Mouse (Mus musculus): ENCODE results near the gene Sqstm1. TPM values are rescaled to one million over a fixed set of nuclear protein-coding genes. Genes with fewer than 3 reads are reported as not detected.

Sqstm1 gene
- total and polyA plus RNA-seq, 3 experiments: 187 to 223 TPM; not detected in 1

GRCm38 (mm10) chr11:50227736-50228135 is 17.1 kb upstream of the Sqstm1 start:
- Histone ChIP-seq H3K27ac (ENCODE audit: control insufficient read depth, low read depth, low read length) (no peak overlapping the region), H3K9ac (ENCODE audit: control insufficient read depth, low read depth, low read length, poor library complexity, severe bottlenecking) (no peak overlapping the region), H3K4me3 (ENCODE audit: control insufficient read depth in 1 of 2, insufficient read depth in 1 of 2, low read depth in 2 of 2, low read length in 2 of 2) (no peak overlapping the region), H3K36me3 (ENCODE audit: control insufficient read depth in 1 of 2, insufficient read depth in 2 of 2, low read length in 2 of 2) (peaks cover 2 to 12% of the 10 kb centered on the region in 2 experiments; a peak in 2 of 4 replicates), H3K9me3 (replicated peaks; ENCODE audit: insufficient read depth, low read length) (no peaks in the 10 kb centered on the region), H3K4me1 (ENCODE audit: control insufficient read depth in 1 of 2, insufficient read depth in 2 of 2, low read length in 2 of 2) (peaks cover 6 to 21% of the 10 kb centered on the region in 2 experiments; a peak in 3 of 4 replicates), H3K79me2 (ENCODE audit: control insufficient read depth, insufficient read depth, low read length, poor library complexity) (peaks cover 12% of the 10 kb centered on the region), H3K27me3 (ENCODE audit: control insufficient read depth in 1 of 2, insufficient read depth in 2 of 2, low read length in 2 of 2) (no peaks in the 10 kb centered on the region)
- no peak for DNase-seq (ENCODE audit: low read depth, low spot score)
- TF ChIP-seq POLR2A (IDR thresholded peaks at IDR 0.05; ENCODE audit: control insufficient read depth in 1 of 2, insufficient read depth in 1 of 2, low read depth in 1 of 2, low read length in 2 of 2, poor library complexity in 1 of 2) (no peak), USF1 (IDR thresholded peaks at IDR 0.05; ENCODE audit: low read depth, low read length) (no peak), CHD1 (IDR thresholded peaks at IDR 0.05; ENCODE audit: low read depth, low read length) (no peak), POLR2AphosphoS5 (IDR thresholded peaks at IDR 0.05; ENCODE audit: borderline replicate concordance, low read depth, low read length) (no peak), USF2 (IDR thresholded peaks at IDR 0.05; ENCODE audit: borderline replicate concordance in 1 of 2, insufficient read depth in 1 of 2, low read depth in 1 of 2, low read length in 2 of 2) (no peak), GATA1 (IDR thresholded peaks at IDR 0.05; ENCODE audit: low read depth, low read length) (no peak), UBTF (IDR thresholded peaks at IDR 0.05; ENCODE audit: borderline replicate concordance, insufficient read depth, low read depth, low read length) (no peak), HCFC1 (IDR thresholded peaks at IDR 0.05; ENCODE audit: low read depth, low read length) (no peak), RAD21 (IDR thresholded peaks at IDR 0.05; ENCODE audit: low read depth, low read length) (no peak), MYC (IDR thresholded peaks at IDR 0.05; ENCODE audit: low read depth, low read length) (no peak), ZNF384 (IDR thresholded peaks at IDR 0.05; ENCODE audit: low read depth, low read length) (no peak), E2F4 (IDR thresholded peaks at IDR 0.05; ENCODE audit: borderline replicate concordance, low read depth, low read length) (no peak)

- TF ChIP-seq TBP (IDR thresholded peaks at IDR 0.05; ENCODE audit: low read depth, low read length) (no peak), ZMIZ1 (IDR thresholded peaks at IDR 0.05; ENCODE audit: low read depth, low read length) (no peak), USF1 (IDR thresholded peaks at IDR 0.05; ENCODE audit: low read depth, low read length) (no peak), E2F4 (IDR thresholded peaks at IDR 0.05; ENCODE audit: borderline replicate concordance, low read depth, low read length) (no peak), GABPA (IDR thresholded peaks at IDR 0.05; ENCODE audit: low read depth, low read length) (no peak), CHD1 (IDR thresholded peaks at IDR 0.05; ENCODE audit: low read depth, low read length) (no peak), MXI1 (IDR thresholded peaks at IDR 0.05; ENCODE audit: low read depth, low read length) (no peak), GATA1 (IDR thresholded peaks at IDR 0.05; ENCODE audit: low read depth, low read length) (no peak), EP300 (IDR thresholded peaks at IDR 0.05; ENCODE audit: low read depth in 1 of 2, low read length in 2 of 2) (no peak), ZNF384 (IDR thresholded peaks at IDR 0.05; ENCODE audit: low read depth, low read length) (no peak), HCFC1 (IDR thresholded peaks at IDR 0.05; ENCODE audit: low read depth, low read length) (no peak), ELF1 (IDR thresholded peaks at IDR 0.05; ENCODE audit: low read depth, low read length) (no peak), MEF2A (IDR thresholded peaks at IDR 0.05; ENCODE audit: extremely low read depth, insufficient replicate concordance, low read depth, low read length, poor library complexity, severe bottlenecking) (no peak), NRF1 (IDR thresholded peaks at IDR 0.05; ENCODE audit: insufficient read depth, low read depth, low read length, poor library complexity, severe bottlenecking) (no peak)
- Histone ChIP-seq H3K79me2 (ENCODE audit: control insufficient read depth, insufficient read depth, low read length, poor library complexity) (peaks cover 12% of the 10 kb centered on the region), H3K9me3 (replicated peaks; ENCODE audit: insufficient read depth, low read length) (no peaks in the 10 kb centered on the region), H3K27me3 (ENCODE audit: control insufficient read depth in 1 of 2, insufficient read depth in 2 of 2, low read length in 2 of 2) (no peaks in the 10 kb centered on the region), H3K4me3 (ENCODE audit: control insufficient read depth in 1 of 2, insufficient read depth in 1 of 2, low read depth in 2 of 2, low read length in 2 of 2) (no peak overlapping the region), H3K4me1 (ENCODE audit: control insufficient read depth in 1 of 2, insufficient read depth in 2 of 2, low read length in 2 of 2) (peaks cover 6 to 21% of the 10 kb centered on the region in 2 experiments; a peak in 3 of 4 replicates), H3K27ac (ENCODE audit: control insufficient read depth, low read depth, low read length) (no peak overlapping the region), H3K36me3 (ENCODE audit: control insufficient read depth in 1 of 2, insufficient read depth in 2 of 2, low read length in 2 of 2) (peaks cover 2 to 12% of the 10 kb centered on the region in 2 experiments; a peak in 2 of 4 replicates), H3K9ac (ENCODE audit: control insufficient read depth, low read depth, low read length, poor library complexity, severe bottlenecking) (no peak overlapping the region)
- no peak for DNase-seq (ENCODE audit: low read depth, low spot score)
Measured at GRCm38 (mm10) chr11:50227226-50227625, 16.6 kb upstream of the Sqstm1 start.

Data from MEL (cell line).